Mouse (Mus musculus) lung, embryonic 15.5 days (tissue): Measurements from ENCODE around the gene Rwdd2a. TPM values are rescaled to one million over a fixed set of nuclear protein-coding genes. Genes with fewer than 3 reads are reported as not detected.

Experiments used
- ATAC-seq: fragments of 200-750 bp; cut with Nextera tagmentation; 2 replicates; pipeline ENCODE4 v1.8.0; 2017; ENCODE audit warnings: moderate number of reproducible peaks, borderline replicate concordance; ENCODE audit not compliant: low FRiP score, low TSS enrichment; ENCODE audit errors: extremely low read depth
- H3K27ac ChIP-seq: fragments of 300-500 bp; sonication (generic); 2 replicates; pipeline ENCODE4 v1.5.1; 2015; ENCODE audit warnings: moderate library complexity, mild to moderate bottlenecking, inconsistent platforms
- H3K27me3 ChIP-seq: fragments of 300-500 bp; sonication (generic); 2 replicates; pipeline ENCODE4 v1.6.1; 2015; ENCODE audit warnings: inconsistent platforms
- H3K36me3 ChIP-seq: fragments of 300-500 bp; sonication (generic); 2 replicates; pipeline ENCODE4 v1.6.1; 2015; ENCODE audit warnings: inconsistent platforms
- H3K4me1 ChIP-seq: fragments of 300-500 bp; sonication (generic); 2 replicates; pipeline ENCODE4 v1.6.1; 2015; ENCODE audit warnings: inconsistent platforms
- H3K4me2 ChIP-seq: fragments of 300-500 bp; sonication (generic); 2 replicates; pipeline ENCODE4 v1.6.1; 2015; ENCODE audit warnings: inconsistent platforms, mild to moderate bottlenecking, moderate library complexity
- H3K4me3 ChIP-seq: fragments of 300-500 bp; sonication (generic); 2 replicates; pipeline ENCODE4 v1.5.1; 2015; ENCODE audit warnings: mild to moderate bottlenecking, inconsistent platforms
- H3K9ac ChIP-seq: fragments of 300-500 bp; sonication (generic); 2 replicates; pipeline ENCODE4 v1.6.1; 2015; ENCODE audit warnings: inconsistent platforms
- H3K9me3 ChIP-seq: fragments of 300-500 bp; sonication (generic); 2 replicates; pipeline ENCODE4 v1.6.1; 2016; ENCODE audit warnings: inconsistent platforms
- WGBS: fragments of 180-500 bp; shearing (Covaris S2); methylation state at CpG from one replicate; pipeline ENCODE4 v1.1.7; 2015; 5-methylcytosine and 5-hydroxymethylcytosine counted together
- polyA plus RNA-seq: library from polyadenylated mRNA; unstranded; fragments of >200 nt; fragmentation: Nextera tagmentation; extraction: Ambion mirVana; gene quantifications from 2 replicates; pipeline ENCODE4 v1.2.1, GENCODE M21; 2015

Gene Rwdd2a
- polyA plus RNA-seq, 1 experiment from 2014 or later = 5.3 TPM

GRCm38 (mm10) chr9:86570261-86570890 lies 1.4 kb upstream of the Rwdd2a start:
- ATAC-seq = no peak

GRCm38 (mm10) chr9:86570946-86571345 lies 845 bp upstream of the Rwdd2a start:
- peak overlapping the region; percentile 69; the same call in 1 of the 2 replicates for H3K9ac ChIP-seq
- H3K4me1 ChIP-seq = peaks cover 20% of the 10 kb centered on the region
- no peaks in the 10 kb centered on the region for H3K9me3 ChIP-seq
- H3K27ac ChIP-seq = no peak overlapping the region
- peaks cover 20% of the 10 kb centered on the region; the same call in 1 of the 2 replicates for H3K36me3 ChIP-seq
- peak overlapping the region; percentile 74 for H3K4me3 ChIP-seq
- no peak for ATAC-seq
- WGBS = 5% methylated on average over 8 of the region's 8 CpGs
- peak overlapping the region; percentile 99 for H3K4me2 ChIP-seq
- H3K27me3 ChIP-seq = no peaks in the 10 kb centered on the region

More at GRCm38 (mm10) chr9:86570261-86570890, 1.4 kb upstream of the Rwdd2a start:
- peak overlapping the region; percentile 99 for H3K4me2 ChIP-seq
- 71% methylated on average over 10 of the region's 10 CpGs for WGBS
- H3K27me3 ChIP-seq = no peaks in the 10 kb centered on the region
- H3K9me3 ChIP-seq = no peaks in the 10 kb centered on the region
- H3K4me3 ChIP-seq = peak overlapping the region; percentile 74
- peaks cover 20% of the 10 kb centered on the region for H3K4me1 ChIP-seq
- no peak overlapping the region for H3K27ac ChIP-seq
- no peak overlapping the region for H3K9ac ChIP-seq
- peaks cover 21% of the 10 kb centered on the region; the same call in 1 of the 2 replicates for H3K36me3 ChIP-seq

GRCm38 (mm10) chr9:86572196-86572595 lies 405 bp downstream of the Rwdd2a start:
- H3K27ac ChIP-seq = no peak overlapping the region
- H3K4me1 ChIP-seq = peaks cover 20% of the 10 kb centered on the region
- H3K4me2 ChIP-seq = peak overlapping the region; percentile 99
- H3K4me3 ChIP-seq = peak overlapping the region; percentile 74
- WGBS = under 1% methylated on average over 25 of the region's 25 CpGs
- no peaks in the 10 kb centered on the region for H3K27me3 ChIP-seq
- ATAC-seq = no peak; the same call in 1 of the 2 replicates
- H3K9ac ChIP-seq = peak overlapping the region; percentile 39
- H3K36me3 ChIP-seq = peaks cover 9% of the 10 kb centered on the region; the same call in 1 of the 2 replicates
- no peaks in the 10 kb centered on the region for H3K9me3 ChIP-seq

DNA sequence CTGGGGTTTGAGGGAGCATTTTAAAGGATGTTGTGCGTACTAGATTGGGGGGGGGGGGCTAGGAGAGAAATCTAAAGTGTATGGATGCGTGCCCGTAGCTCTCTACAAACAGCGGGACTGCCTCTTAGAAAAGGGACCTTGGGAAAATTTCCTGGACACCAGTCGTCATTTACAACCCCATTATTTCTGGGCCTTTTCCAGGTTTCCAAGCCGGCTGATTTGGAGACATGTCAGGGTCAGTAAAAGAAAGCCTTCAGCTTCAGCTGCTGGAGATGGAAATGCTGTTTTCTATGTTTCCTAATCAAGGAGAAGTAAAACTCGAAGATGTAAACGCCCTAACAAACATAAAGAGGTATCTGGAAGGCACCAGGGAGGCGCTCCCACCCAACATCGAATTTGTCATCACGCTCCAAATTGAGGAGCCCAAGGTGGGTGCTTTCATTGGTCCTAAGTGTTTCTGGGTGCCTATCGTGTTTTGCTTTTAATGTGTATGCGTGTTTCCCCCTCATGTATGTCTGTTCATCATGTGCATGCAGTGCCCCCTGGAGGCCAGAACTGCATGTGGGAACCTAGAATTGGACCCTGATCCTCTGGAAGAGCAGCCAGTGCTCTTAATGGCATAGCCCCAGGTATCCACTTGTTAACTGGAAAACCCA lies 973 bp downstream of the Rwdd2a start:
- no peak for ATAC-seq
- H3K27ac ChIP-seq = no peak overlapping the region
- WGBS = 8% methylated on average over 13 of the region's 13 CpGs
- H3K27me3 ChIP-seq = no peaks in the 10 kb centered on the region
- H3K4me1 ChIP-seq = peaks cover 20% of the 10 kb centered on the region
- H3K36me3 ChIP-seq = peaks cover 9% of the 10 kb centered on the region; the same call in 1 of the 2 replicates
- H3K9ac ChIP-seq = peak overlapping the region; percentile 39; the same call in 1 of the 2 replicates
- peak overlapping the region; percentile 99 for H3K4me2 ChIP-seq
- peak overlapping the region; percentile 74 for H3K4me3 ChIP-seq
- H3K9me3 ChIP-seq = no peaks in the 10 kb centered on the region

GRCm38 (mm10) chr9:86573616-86574303 lies 2.0 kb downstream of the Rwdd2a start:
- no peak for ATAC-seq
- no peak overlapping the region for H3K9ac ChIP-seq
- H3K4me3 ChIP-seq = no peak overlapping the region
- H3K27ac ChIP-seq = no peak overlapping the region
- H3K27me3 ChIP-seq = no peaks in the 10 kb centered on the region
- H3K9me3 ChIP-seq = no peaks in the 10 kb centered on the region
- H3K4me1 ChIP-seq = peaks cover 20% of the 10 kb centered on the region
- 69% methylated on average over 20 of the region's 20 CpGs for WGBS
- H3K36me3 ChIP-seq = peaks cover 8% of the 10 kb centered on the region; the same call in 1 of the 2 replicates
- H3K4me2 ChIP-seq = no peak overlapping the region

DNA sequence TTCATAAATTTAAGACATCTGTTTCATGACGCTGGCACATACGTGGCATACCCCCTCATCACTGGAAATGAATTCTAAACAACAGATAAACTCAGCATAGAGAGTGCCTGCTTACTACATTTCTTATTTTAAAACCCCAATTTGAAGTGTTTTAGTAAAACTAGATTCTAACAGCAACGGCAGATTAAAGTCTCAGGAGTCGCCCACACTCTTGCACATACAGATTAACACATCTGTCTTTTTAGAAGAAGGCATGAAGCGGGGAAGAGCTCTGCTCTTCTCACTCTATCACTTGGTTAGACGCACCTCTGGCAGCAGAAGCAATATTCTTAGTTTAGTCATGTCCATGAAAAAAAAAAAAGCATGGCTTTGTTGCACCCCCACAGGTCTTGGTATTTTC lies 3.4 kb downstream of the Rwdd2a start:
- Histone ChIP-seq H3K27me3 (no peaks in the 10 kb centered on the region), H3K27ac (no peak overlapping the region), H3K4me3 (no peak overlapping the region), H3K4me1 (peaks cover 19% of the 10 kb centered on the region), H3K36me3 (no peaks in the 10 kb centered on the region), H3K9me3 (no peaks in the 10 kb centered on the region), H3K9ac (no peak overlapping the region), H3K4me2 (no peak overlapping the region)
- WGBS = 75% methylated on average over 6 of the region's 6 CpGs
- ATAC-seq = no peak

GRCm38 (mm10) chr9:86579657-86580056 lies 7.9 kb downstream of the Rwdd2a start:
- no peaks in the 10 kb centered on the region for H3K36me3 ChIP-seq
- no peak overlapping the region for H3K27ac ChIP-seq
- H3K27me3 ChIP-seq = no peaks in the 10 kb centered on the region
- WGBS = 74% methylated on average over 10 of the region's 10 CpGs
- no peak overlapping the region for H3K4me3 ChIP-seq
- H3K9ac ChIP-seq = no peak overlapping the region
- no peak overlapping the region for H3K4me2 ChIP-seq
- no peaks in the 10 kb centered on the region for H3K4me1 ChIP-seq
- no peak for ATAC-seq
- no peaks in the 10 kb centered on the region for H3K9me3 ChIP-seq

DNA sequence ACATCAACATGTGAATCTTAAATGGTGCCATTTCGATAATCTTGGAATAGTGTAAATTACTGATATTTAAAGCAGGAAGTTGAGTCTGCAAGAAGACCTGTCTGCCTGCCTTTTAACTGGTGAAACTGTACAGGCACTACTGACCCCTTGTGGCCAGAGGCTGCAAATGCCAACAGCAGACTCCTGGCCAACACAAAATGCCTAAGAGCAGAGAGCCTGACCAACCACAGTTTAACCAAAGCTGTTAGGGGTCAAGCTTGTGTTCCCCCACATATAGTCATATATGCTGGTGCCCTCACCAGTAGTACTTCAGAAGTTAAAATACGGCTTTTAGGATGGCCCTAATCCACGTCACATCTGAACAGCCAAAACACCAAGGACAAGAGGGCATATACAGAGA lies 11.9 kb downstream of the Rwdd2a start:
- Histone ChIP-seq H3K27ac (no peak overlapping the region), H3K9ac (no peak overlapping the region), H3K4me1 (no peaks in the 10 kb centered on the region), H3K27me3 (no peaks in the 10 kb centered on the region), H3K4me2 (no peak overlapping the region), H3K36me3 (no peaks in the 10 kb centered on the region), H3K4me3 (no peak overlapping the region), H3K9me3 (no peaks in the 10 kb centered on the region)
- WGBS = 53% methylated on average over 3 of the region's 3 CpGs
- ATAC-seq = peak; percentile 35; the same call in 1 of the 2 replicates

GRCm38 (mm10) chr9:86587019-86587795 lies 15.4 kb downstream of the Rwdd2a start:
- WGBS = 91% methylated on average over 11 of the region's 11 CpGs

GRCm38 (mm10) chr9:86592676-86593668 lies 21.2 kb downstream of the Rwdd2a start:
- no peak for ATAC-seq
- peaks cover 18% of the 10 kb centered on the region for H3K4me1 ChIP-seq
- WGBS = 74% methylated on average over 19 of the region's 19 CpGs
- H3K4me3 ChIP-seq = no peak overlapping the region
- no peaks in the 10 kb centered on the region for H3K27me3 ChIP-seq
- H3K9ac ChIP-seq = no peak overlapping the region
- H3K36me3 ChIP-seq = no peaks in the 10 kb centered on the region
- no peaks in the 10 kb centered on the region for H3K9me3 ChIP-seq
- no peak overlapping the region for H3K4me2 ChIP-seq
- H3K27ac ChIP-seq = no peak overlapping the region

More at GRCm38 (mm10) chr9:86587019-86587795, 15.4 kb downstream of the Rwdd2a start:
- H3K4me3 ChIP-seq = no peak overlapping the region
- H3K4me1 ChIP-seq = no peaks in the 10 kb centered on the region
- no peaks in the 10 kb centered on the region for H3K27me3 ChIP-seq
- H3K9me3 ChIP-seq = no peaks in the 10 kb centered on the region
- no peak overlapping the region for H3K27ac ChIP-seq
- no peaks in the 10 kb centered on the region for H3K36me3 ChIP-seq
- no peak overlapping the region for H3K9ac ChIP-seq
- no peak for ATAC-seq
- H3K4me2 ChIP-seq = no peak overlapping the region
